Mouse (Mus musculus): Measurements from ENCODE around the gene Gm10778. TPM values are rescaled to one million over a fixed set of nuclear protein-coding genes. Genes with fewer than 3 reads are reported as not detected.

The Gm10778 gene
- polyA plus RNA-seq, 2 experiments = 0.67 to 0.97 TPM

- DNase-seq (ENCODE audit: low read depth in 3 of 3, low spot score in 3 of 3) (no peak), ATAC-seq (ENCODE audit: insufficient read depth) (peak; percentile 46; the same call in 1 of the 2 replicates)
- TF ChIP-seq EP300 (IDR thresholded peaks at IDR 0.05; ENCODE audit: low read depth) = no peak
- no peak for TF ChIP-seq CTCF (IDR thresholded peaks at IDR 0.05; ENCODE audit: low read depth)
- peak overlapping the region; percentile 59 to 68 for H3K4me3 ChIP-seq (ENCODE audit: insufficient read depth in 1 of 2, low read depth in 2 of 2, low read length in 2 of 2)
- H3K4me2 ChIP-seq (ENCODE audit: low read depth) = peak overlapping the region; percentile 70
- 16% methylated on average over 24 of the region's 24 CpGs for whole genome bisulfite sequencing (ENCODE audit: insufficient replicate concordance)
- H3K36me3 ChIP-seq (replicated peaks; ENCODE audit: control insufficient read depth, insufficient read depth, low read depth) = no peaks in the 10 kb centered on the region
- peak overlapping the region; percentile 78 for H3K9ac ChIP-seq (replicated peaks)
- H3K4me1 ChIP-seq (replicated peaks; ENCODE audit: control insufficient read depth in 2 of 2, insufficient read depth in 2 of 2, low read length in 1 of 2) = peaks cover 0 to 14% of the 10 kb centered on the region in 2 experiments; a peak in 3 of 4 replicates
- H3K27me3 ChIP-seq (ENCODE audit: control insufficient read depth, insufficient read depth, low read length) = no peaks in the 10 kb centered on the region
- H3K27ac ChIP-seq = peak overlapping the region; percentile 12
- H3K9me3 ChIP-seq (ENCODE audit: control insufficient read depth, low read length) = no peaks in the 10 kb centered on the region
Observed at GRCm38 (mm10) chr10:81642648-81643448, 6.0 kb upstream of the Gm10778 start.

- WGBS (ENCODE audit: insufficient replicate concordance) = under 1% methylated on average over 70 of the region's 75 CpGs
- Histone ChIP-seq H3K27me3 (ENCODE audit: control insufficient read depth, insufficient read depth, low read length) (no peaks in the 10 kb centered on the region), H3K4me1 (replicated peaks; ENCODE audit: control insufficient read depth in 2 of 2, insufficient read depth in 2 of 2, low read length in 1 of 2) (peaks cover 0 to 15% of the 10 kb centered on the region in 2 experiments; a peak in 3 of 4 replicates), H3K36me3 (replicated peaks; ENCODE audit: control insufficient read depth, insufficient read depth, low read depth) (no peaks in the 10 kb centered on the region), H3K9me3 (ENCODE audit: control insufficient read depth, low read length) (no peaks in the 10 kb centered on the region), H3K4me2 (ENCODE audit: low read depth) (peak overlapping the region; percentile 70), H3K27ac (peak overlapping the region; percentile 12), H3K4me3 (ENCODE audit: insufficient read depth in 1 of 2, low read depth in 2 of 2, low read length in 2 of 2) (peak overlapping the region; percentile 59 to 68), H3K9ac (replicated peaks) (peak overlapping the region; percentile 78)
- no peak for TF ChIP-seq EP300 (IDR thresholded peaks at IDR 0.05; ENCODE audit: low read depth)
- peak; percentile 50 for TF ChIP-seq CTCF (IDR thresholded peaks at IDR 0.05; ENCODE audit: low read depth)
- ATAC-seq (ENCODE audit: insufficient read depth) = peak; percentile 89
- DNase-seq (ENCODE audit: low read depth in 3 of 3, low spot score in 3 of 3) = peak; percentile 82 to 83 (median 83)
Observed at GRCm38 (mm10) chr10:81643449-81644055, 5.3 kb upstream of the Gm10778 start.

- ATAC-seq (ENCODE audit: insufficient read depth) (no peak), DNase-seq (ENCODE audit: low read depth in 3 of 3, low spot score in 3 of 3) (no peak)
- TF ChIP-seq CTCF (IDR thresholded peaks at IDR 0.05; ENCODE audit: low read depth) (no peak), EP300 (IDR thresholded peaks at IDR 0.05; ENCODE audit: low read depth) (no peak)
- no peaks in the 10 kb centered on the region for H3K36me3 ChIP-seq (replicated peaks; ENCODE audit: control insufficient read depth, insufficient read depth, low read depth)
- H3K27ac ChIP-seq = no peak overlapping the region
- H3K9ac ChIP-seq (replicated peaks) = no peak overlapping the region; the same call in 1 of the 2 replicates
- peak overlapping the region; percentile 7 to 68; a peak in 3 of 4 replicates for H3K4me3 ChIP-seq (ENCODE audit: insufficient read depth in 1 of 2, low read depth in 2 of 2, low read length in 2 of 2)
- H3K4me1 ChIP-seq (replicated peaks; ENCODE audit: control insufficient read depth in 2 of 2, insufficient read depth in 2 of 2, low read length in 1 of 2) = peaks cover 0 to 17% of the 10 kb centered on the region in 2 experiments; a peak in 3 of 4 replicates
- peak overlapping the region; percentile 70 for H3K4me2 ChIP-seq (ENCODE audit: low read depth)
- no peaks in the 10 kb centered on the region for H3K9me3 ChIP-seq (ENCODE audit: control insufficient read depth, low read length)
- no peaks in the 10 kb centered on the region for H3K27me3 ChIP-seq (ENCODE audit: control insufficient read depth, insufficient read depth, low read length)
- 41% methylated on average over 2 of the region's 2 CpGs for WGBS (ENCODE audit: insufficient replicate concordance)
Observed at GRCm38 (mm10) chr10:81644162-81644561, 4.7 kb upstream of the Gm10778 start.

GRCm38 (mm10) chr10:81644716-81645115, 4.1 kb upstream of the Gm10778 start:
- no peak for ATAC-seq (ENCODE audit: insufficient read depth)
- 80% methylated on average over 18 of the region's 18 CpGs for WGBS (ENCODE audit: insufficient replicate concordance)
- H3K4me2 ChIP-seq (ENCODE audit: low read depth) = no peak overlapping the region
- no peaks in the 10 kb centered on the region for H3K27me3 ChIP-seq (ENCODE audit: control insufficient read depth, insufficient read depth, low read length)
- H3K36me3 ChIP-seq (replicated peaks; ENCODE audit: control insufficient read depth, insufficient read depth, low read depth) = no peaks in the 10 kb centered on the region
- peaks cover 0 to 17% of the 10 kb centered on the region in 2 experiments; a peak in 3 of 4 replicates for H3K4me1 ChIP-seq (replicated peaks; ENCODE audit: control insufficient read depth in 2 of 2, insufficient read depth in 2 of 2, low read length in 1 of 2)
- H3K9ac ChIP-seq (replicated peaks) = no peak overlapping the region
- DNase-seq (ENCODE audit: low read depth in 3 of 3, low spot score in 3 of 3) = no peak
- no peak for TF ChIP-seq EP300 (IDR thresholded peaks at IDR 0.05; ENCODE audit: low read depth)
- TF ChIP-seq CTCF (IDR thresholded peaks at IDR 0.05; ENCODE audit: low read depth) = no peak
- H3K4me3 ChIP-seq (ENCODE audit: insufficient read depth in 1 of 2, low read depth in 2 of 2, low read length in 2 of 2) = no peak overlapping the region
- no peaks in the 10 kb centered on the region for H3K9me3 ChIP-seq (ENCODE audit: control insufficient read depth, low read length)
- H3K27ac ChIP-seq = no peak overlapping the region

- Histone ChIP-seq H3K9ac (replicated peaks) (no peak overlapping the region), H3K27me3 (ENCODE audit: control insufficient read depth, insufficient read depth, low read length) (no peaks in the 10 kb centered on the region), H3K4me2 (ENCODE audit: low read depth) (no peak overlapping the region), H3K27ac (no peak overlapping the region), H3K36me3 (replicated peaks; ENCODE audit: control insufficient read depth, insufficient read depth, low read depth) (no peaks in the 10 kb centered on the region), H3K4me3 (ENCODE audit: insufficient read depth in 1 of 2, low read depth in 2 of 2, low read length in 2 of 2) (no peak overlapping the region), H3K9me3 (ENCODE audit: control insufficient read depth, low read length) (no peaks in the 10 kb centered on the region), H3K4me1 (replicated peaks; ENCODE audit: control insufficient read depth in 2 of 2, insufficient read depth in 2 of 2, low read length in 1 of 2) (peaks cover 0 to 19% of the 10 kb centered on the region in 2 experiments)
- ATAC-seq (ENCODE audit: insufficient read depth) = no peak
- no peak for DNase-seq (ENCODE audit: low read depth in 3 of 3, low spot score in 3 of 3)
- WGBS (ENCODE audit: insufficient replicate concordance) = 74% methylated on average over 4 of the region's 4 CpGs
- TF ChIP-seq EP300 (IDR thresholded peaks at IDR 0.05; ENCODE audit: low read depth) (no peak), CTCF (IDR thresholded peaks at IDR 0.05; ENCODE audit: low read depth) (no peak)
Observed at GRCm38 (mm10) chr10:81645391-81645790, 3.5 kb upstream of the Gm10778 start.
